ENCODE assay signal across 8 mouse cellular contexts in genomic region chr1:39192997-39193861, GRCm38 (mm10). TPM values are rescaled to one million over a fixed set of nuclear protein-coding genes. Genes with fewer than 3 reads are reported as not detected.
DNase-seq lines count a peak whose midpoint lies in the region; ATAC-seq and TF ChIP-seq lines count a peak whose summit lies in the region.

Npas2 (plus strand) TSS chr1:39193731.

- peaks cover 61% of the 10 kb centered on the region for H3K27me3 ChIP-seq in E14TG2a.4 (ENCODE audit: insufficient read depth, low read length)
- H3K27me3 ChIP-seq in embryonic facial prominence, embryonic 14.5 days (replicated peaks; ENCODE audit: control insufficient read depth, insufficient read depth, low read length) = peaks cover 41% of the 10 kb centered on the region
- peaks cover 14% of the 10 kb centered on the region for H3K27me3 ChIP-seq in hindbrain, embryonic 16.5 days (replicated peaks; ENCODE audit: control insufficient read depth, insufficient read depth, low read length)
- peaks cover 49% of the 10 kb centered on the region for H3K27me3 ChIP-seq in liver, embryonic 11.5 days (replicated peaks; ENCODE audit: control insufficient read depth, insufficient read depth, low read length)

- peak; percentile 32 to 50 for DNase-seq in cerebellum, adult 18-20 months
- no peak for DNase-seq in cerebellum, adult 8-10 months
- DNase-seq in embryonic facial prominence, embryonic 14.5 days (ENCODE audit: low spot score) = no peak
- DNase-seq in liver, embryonic 11.5 days (ENCODE audit: low spot score) = peak; percentile 51
- DNase-seq in ovary, postnatal 14 days (ENCODE audit: low spot score) = no peak

- peak within 1 kb of the TSS; percentile 78 for H3K9ac ChIP-seq in embryonic facial prominence, embryonic 14.5 days (ENCODE audit: low read depth, low read length)
- H3K9ac ChIP-seq in hindbrain, embryonic 16.5 days (ENCODE audit: low read depth, low read length) = peak within 1 kb of the TSS; percentile 62
- H3K9ac ChIP-seq in liver, embryonic 11.5 days (ENCODE audit: low read depth, low read length) = peak within 1 kb of the TSS; percentile 25; the same call in 1 of the 2 replicates

- no peak for TF ChIP-seq POLR2A in olfactory bulb, adult 2 months (IDR thresholded peaks at IDR 0.05; ENCODE audit: insufficient read depth, low read depth, low read length)

- H3K9me3 ChIP-seq in E14TG2a.4 (ENCODE audit: low read length) = no peaks in the 10 kb centered on the region
- no peaks in the 10 kb centered on the region for H3K9me3 ChIP-seq in embryonic facial prominence, embryonic 14.5 days (ENCODE audit: control insufficient read depth, low read length)
- H3K9me3 ChIP-seq in hindbrain, embryonic 16.5 days (ENCODE audit: control insufficient read depth, low read length) = no peaks in the 10 kb centered on the region
- H3K9me3 ChIP-seq in liver, embryonic 11.5 days (ENCODE audit: control insufficient read depth, low read length) = no peaks in the 10 kb centered on the region

- peaks cover 41% of the 10 kb centered on the region for H3K4me1 ChIP-seq in E14TG2a.4 (replicated peaks; ENCODE audit: low read depth, low read length)
- H3K4me1 ChIP-seq in embryonic facial prominence, embryonic 14.5 days (ENCODE audit: control insufficient read depth, insufficient read depth, low read length) = peaks cover 10% of the 10 kb centered on the region; the same call in 1 of the 2 replicates
- peaks cover 23% of the 10 kb centered on the region for H3K4me1 ChIP-seq in hindbrain, embryonic 16.5 days (ENCODE audit: control insufficient read depth, insufficient read depth, low read depth, low read length)
- H3K4me1 ChIP-seq in liver, embryonic 11.5 days (replicated peaks; ENCODE audit: control insufficient read depth, insufficient read depth, low read length) = no peaks in the 10 kb centered on the region
- peaks cover 24% of the 10 kb centered on the region for H3K4me1 ChIP-seq in olfactory bulb, adult 2 months (ENCODE audit: control insufficient read depth, insufficient read depth, low read length)

- TF ChIP-seq CTCF in E14TG2a.4 (conservative IDR thresholded peaks at IDR 0.05; ENCODE audit: low read length) = no peak
- TF ChIP-seq CTCF in olfactory bulb, adult 2 months (IDR thresholded peaks at IDR 0.05; ENCODE audit: insufficient read depth, low read depth, low read length) = no peak

- no peak within 1 kb of the TSS for H3K27ac ChIP-seq in embryonic facial prominence, embryonic 14.5 days (replicated peaks; ENCODE audit: low read depth, low read length)
- H3K27ac ChIP-seq in hindbrain, embryonic 16.5 days (ENCODE audit: low read depth, low read length) = no peak within 1 kb of the TSS; the same call in 1 of the 2 replicates
- no peak within 1 kb of the TSS for H3K27ac ChIP-seq in liver, embryonic 11.5 days (ENCODE audit: low read depth, low read length)
- peak within 1 kb of the TSS; percentile 93 for H3K27ac ChIP-seq in olfactory bulb, adult 2 months (ENCODE audit: insufficient read depth, low read depth, low read length)

- WGBS in embryonic facial prominence, embryonic 14.5 days = under 1% methylated on average over 37 of the region's 66 CpGs
- WGBS in hindbrain, embryonic 16.5 days = 1% methylated on average over 42 of the region's 66 CpGs
- 1% methylated on average over 58 of the region's 66 CpGs for WGBS in liver, embryonic 11.5 days
- WGBS in olfactory bulb, adult 2 months = 1% methylated on average over 63 of the region's 66 CpGs

- peak within 1 kb of the TSS; percentile 84 for H3K4me3 ChIP-seq in E14TG2a.4 (replicated peaks; ENCODE audit: low read length)
- peak within 1 kb of the TSS; percentile 74 for H3K4me3 ChIP-seq in embryonic facial prominence, embryonic 14.5 days (ENCODE audit: low read depth, low read length)
- H3K4me3 ChIP-seq in hindbrain, embryonic 16.5 days (ENCODE audit: low read length) = peak within 1 kb of the TSS; percentile 54
- peak within 1 kb of the TSS; percentile 58 for H3K4me3 ChIP-seq in liver, embryonic 11.5 days (ENCODE audit: low read depth, low read length)
- peak within 1 kb of the TSS; percentile 100 for H3K4me3 ChIP-seq in olfactory bulb, adult 2 months (ENCODE audit: insufficient read depth, low read depth, low read length)

- no peaks in the 10 kb centered on the region for H3K36me3 ChIP-seq in E14TG2a.4 (ENCODE audit: insufficient read depth, low read length)
- H3K36me3 ChIP-seq in embryonic facial prominence, embryonic 14.5 days (ENCODE audit: control insufficient read depth, insufficient read depth, low read length) = no peaks in the 10 kb centered on the region
- no peaks in the 10 kb centered on the region for H3K36me3 ChIP-seq in hindbrain, embryonic 16.5 days (ENCODE audit: control insufficient read depth, insufficient read depth, low read length)
- H3K36me3 ChIP-seq in liver, embryonic 11.5 days (ENCODE audit: control insufficient read depth, insufficient read depth, low read length) = no peaks in the 10 kb centered on the region

- H3K4me2 ChIP-seq in embryonic facial prominence, embryonic 14.5 days (ENCODE audit: low read depth, low read length) = peak within 1 kb of the TSS; percentile 99
- peak within 1 kb of the TSS; percentile 100 for H3K4me2 ChIP-seq in hindbrain, embryonic 16.5 days (ENCODE audit: low read length)
- peak within 1 kb of the TSS; percentile 88 for H3K4me2 ChIP-seq in liver, embryonic 11.5 days

- ATAC-seq in embryonic facial prominence, embryonic 14.5 days (ENCODE audit: low read depth) = peak; percentile 21
- peak; percentile 34; the same call in 1 of the 2 replicates for ATAC-seq in hindbrain, embryonic 16.5 days
- no peak for ATAC-seq in liver, embryonic 11.5 days (replicated peaks; ENCODE audit: low FRiP score)

RNA-seq across cellular contexts. Expression of gene Npas2, which starts in this region (rescaled TPM):
- 1.7 and 2.7 TPM in 2 replicates for polyA plus RNA-seq in embryonic facial prominence, embryonic 14.5 days (2014; fragmentation: Nextera tagmentation; extraction: Ambion mirVana)
- polyA plus RNA-seq in hindbrain, embryonic 16.5 days (2015; fragmentation: Nextera tagmentation; extraction: Ambion mirVana) = 1.2 and 1.3 TPM in 2 replicates
- 0.04 and 0.11 TPM in 2 replicates for polyA plus RNA-seq in liver, embryonic 11.5 days (2014; fragmentation: Nextera tagmentation; extraction: Ambion mirVana)
- not detected in 2 replicates for polyA plus RNA-seq in olfactory bulb, adult 2 months (2012; ENCODE audit: insufficient read depth, insufficient read length, low replicate concordance, missing spikeins)

Comparison
In these comparisons a context has a peak if more than half of its experiments do, and no peak if none do; other contexts are left out.
1. DNase-seq: peak in cerebellum, adult 18-20 months (2 of 2); none in cerebellum, adult 8-10 months (single experiment), embryonic facial prominence, embryonic 14.5 days (single experiment) and ovary, postnatal 14 days (single experiment).
2. Peak in DNase-seq, H3K4me3 ChIP-seq, H3K9ac ChIP-seq and H3K4me2 ChIP-seq in liver, embryonic 11.5 days; RNA of the gene not detected or under 1 TPM.
3. H3K9ac ChIP-seq: peak in every context shown above with its lines; median percentile 78 in embryonic facial prominence, embryonic 14.5 days; 62 in hindbrain, embryonic 16.5 days; 25 in liver, embryonic 11.5 days.
4. Peak in every context shown above with its lines, with median percentiles within 50 percentile points of each other: H3K4me3 ChIP-seq and H3K4me2 ChIP-seq.